Mouse (Mus musculus) frontal cortex, adult 2 months (tissue): Measurements from ENCODE around the gene Ivl. TPM values are rescaled to one million over a fixed set of nuclear protein-coding genes. Genes with fewer than 3 reads are reported as not detected.

Experiments
- DNase-seq, 2 experiments: peaks; one replicate each; pipeline ENCODE4 v3.0.0; 2022; ENCODE audit warnings: low spot score in 1 of 2; ENCODE audit errors: extremely low spot score in 1 of 2
- polyA plus RNA-seq: library from polyadenylated mRNA; depleted of rRNA; stranded (reverse); fragments of >200 nt; gene quantifications from 2 replicates; pipeline ENCODE4 v1.2.3, GENCODE M21; 2012; rRNA removed

The Ivl gene
- polyA plus RNA-seq = not detected in 2 replicates

GRCm38 (mm10) chr3:92573449-92574041 is at the start of gene Ivl:
TSS of gene Ivl (minus strand) at chr3:92573735.
- DNase-seq = no peak

- no peak for DNase-seq
Observed at GRCm38 (mm10) chr3:92621560-92621959, 48.0 kb upstream of the Ivl start, which contains the start of gene Lce6a. TSS of gene Lce6a (minus strand) at chr3:92621660.

GRCm38 (mm10) chr3:92609804-92610203 is 36.3 kb upstream of the Ivl start:
- DNase-seq = no peak

- no peak for DNase-seq
Observed at GRCm38 (mm10) chr3:92607392-92607791, 33.9 kb upstream of the Ivl start, which contains the start of gene 2210017I01Rik. TSS of gene 2210017I01Rik (minus strand) at chr3:92607492.

- peak in 1 of 2 experiments; percentile 39 for DNase-seq
Observed at GRCm38 (mm10) chr3:92602169-92602568, 28.6 kb upstream of the Ivl start.

GRCm38 (mm10) chr3:92600456-92600855 is 26.9 kb upstream of the Ivl start:
- no peak for DNase-seq

- DNase-seq = no peak
Observed at GRCm38 (mm10) chr3:92599973-92600372, 26.4 kb upstream of the Ivl start.

GRCm38 (mm10) chr3:92598429-92598828 is 24.9 kb upstream of the Ivl start:
- no peak for DNase-seq

GRCm38 (mm10) chr3:92588858-92589257 is 15.3 kb upstream of the Ivl start, which contains the start of gene Smcp:
TSS of gene Smcp (minus strand) at chr3:92588997.
- no peak for DNase-seq

- no peak for DNase-seq
Observed at GRCm38 (mm10) chr3:92587190-92587589, 13.7 kb upstream of the Ivl start.

GRCm38 (mm10) chr3:92585055-92585454 is 11.5 kb upstream of the Ivl start:
- DNase-seq = no peak

GRCm38 (mm10) chr3:92583164-92583826 is 9.8 kb upstream of the Ivl start:
- no peak for DNase-seq

- no peak for DNase-seq
Observed at GRCm38 (mm10) chr3:92579508-92579907, 6.0 kb upstream of the Ivl start.

GRCm38 (mm10) chr3:92578652-92579413 is 5.3 kb upstream of the Ivl start:
- no peak for DNase-seq

GRCm38 (mm10) chr3:92572514-92573155 is 900 bp downstream of the Ivl start:
- no peak for DNase-seq

- no peak for DNase-seq
Observed at GRCm38 (mm10) chr3:92568752-92569151, 4.8 kb downstream of the Ivl start.

- DNase-seq = peak in 1 of 2 experiments; percentile 14
Observed at GRCm38 (mm10) chr3:92565418-92565817, 8.1 kb downstream of the Ivl start.

GRCm38 (mm10) chr3:92534411-92534810 is 39.1 kb downstream of the Ivl start, which contains the start of gene 2310046K23Rik:
TSS of gene 2310046K23Rik (minus strand) at chr3:92534511.
- no peak for DNase-seq
